Mouse (Mus musculus) olfactory bulb, adult 2 months (tissue): Measurements from ENCODE around the gene Dqx1.

ENCODE experiments used
- CTCF ChIP-seq: fragments of 200-500 bp; IDR thresholded peaks from 2 replicates; pipeline ENCODE4 v1.5.1; 2012; ENCODE audit warnings: low read depth, mild to moderate bottlenecking, low read length, moderate library complexity; ENCODE audit not compliant: insufficient read depth
- POLR2A ChIP-seq: fragments of 200-500 bp; IDR thresholded peaks from 2 replicates; pipeline ENCODE4 v1.6.1; 2012; ENCODE audit warnings: mild to moderate bottlenecking, low read depth, low read length, moderate library complexity; ENCODE audit not compliant: insufficient read depth

DNA sequence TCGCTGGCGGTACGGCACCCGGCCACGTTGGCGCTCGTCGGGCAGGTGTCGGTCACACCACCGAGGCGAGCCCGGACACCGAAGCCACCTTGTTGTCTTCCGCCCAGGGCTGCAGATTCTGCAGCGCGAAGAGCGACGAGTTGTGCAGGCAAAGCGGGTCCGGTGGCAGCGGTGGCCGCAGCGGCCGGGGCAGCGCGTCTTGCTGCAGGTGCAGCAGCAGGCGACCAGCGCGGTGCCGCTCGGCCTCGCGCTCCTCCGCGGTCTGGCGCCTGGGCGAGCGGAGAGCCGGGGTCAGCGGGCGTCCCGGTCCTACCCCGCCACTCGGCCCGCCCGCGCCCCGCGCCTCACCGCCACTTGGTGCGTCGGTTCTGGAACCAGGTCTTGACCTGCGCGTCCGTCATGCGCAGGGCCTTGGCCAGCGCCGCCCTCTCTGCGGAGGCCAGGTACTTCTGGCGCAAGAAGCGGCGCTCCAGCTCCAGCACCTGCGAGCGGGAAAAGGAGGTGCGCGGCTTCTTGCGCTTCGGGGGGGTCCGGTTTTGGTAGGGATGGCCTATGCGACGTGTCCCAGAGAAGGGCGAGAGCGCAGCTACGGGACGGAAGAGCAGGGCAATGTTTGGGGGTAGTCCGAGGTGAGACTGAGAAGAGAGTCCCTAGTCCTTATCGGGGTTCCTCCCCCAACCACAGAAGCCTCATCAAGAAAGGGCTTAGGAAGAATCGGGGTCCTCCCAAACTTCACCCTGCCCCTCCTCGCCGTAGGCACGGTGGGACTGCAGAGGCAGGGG, 11.3 kb downstream of the Dqx1 start:
- no peak for TF ChIP-seq CTCF
- TF ChIP-seq POLR2A, result no peak
